Mouse (Mus musculus) E14TG2a.4 (cell line): ENCODE measurements around the gene Agbl2.

Experiments used
- CTCF ChIP-seq: conservative IDR thresholded peaks from 2 replicates; pipeline ENCODE4 v1.5.1; 2014; ENCODE audit warnings: low read length
- NANOG ChIP-seq: IDR thresholded peaks from 2 replicates; pipeline ENCODE4 v1.6.1; 2014; ENCODE audit warnings: borderline replicate concordance, low read length, mixed read lengths
- POU5F1 ChIP-seq: IDR thresholded peaks from 2 replicates; pipeline ENCODE4 v1.6.1; 2014; ENCODE audit warnings: low read length, borderline replicate concordance

GRCm38 (mm10) chr2:90745053-90745678 is 37.4 kb upstream of the Agbl2 start, which contains the start of gene Fnbp4:
- TF ChIP-seq CTCF (no peak), POU5F1 (no peak), NANOG (no peak)
